Mouse (Mus musculus) intestine, embryonic 16.5 days (tissue): ENCODE results near the gene Ubr4. TPM values are rescaled to one million over a fixed set of nuclear protein-coding genes. Genes with fewer than 3 reads are reported as not detected.

Experiments used
- ATAC-seq: fragments of 200-750 bp; cut with Nextera tagmentation; 2 replicates; pipeline ENCODE4 v1.8.0; 2017; ENCODE audit warnings: moderate TSS enrichment, moderate library complexity
- H3K27ac ChIP-seq: fragments of 300-500 bp; sonication (generic); 2 replicates; pipeline ENCODE4 v1.5.1; 2014; ENCODE audit warnings: mild to moderate bottlenecking, low read length
- H3K27me3 ChIP-seq: fragments of 300-500 bp; sonication (generic); replicated peaks from 2 replicates; pipeline ENCODE4 v1.6.1; 2014; ENCODE audit warnings: low read length, control low read depth, mixed read lengths; ENCODE audit not compliant: control insufficient read depth, insufficient read depth
- H3K36me3 ChIP-seq: fragments of 300-500 bp; sonication (generic); 2 replicates; pipeline ENCODE4 v1.6.1; 2014; ENCODE audit warnings: low read length, control low read depth; ENCODE audit not compliant: control insufficient read depth, insufficient read depth
- H3K4me1 ChIP-seq: fragments of 300-500 bp; sonication (generic); 2 replicates; pipeline ENCODE4 v1.6.1; 2014; ENCODE audit warnings: low read length, control low read depth, mixed read lengths; ENCODE audit not compliant: control insufficient read depth, insufficient read depth
- H3K4me2 ChIP-seq: fragments of 300-500 bp; sonication (generic); 2 replicates; pipeline ENCODE4 v1.6.1; 2014; ENCODE audit warnings: low read depth, low read length, control low read depth
- H3K4me3 ChIP-seq: fragments of 300-500 bp; sonication (generic); 2 replicates; pipeline ENCODE4 v1.5.1; 2014; ENCODE audit warnings: mild to moderate bottlenecking, low read length
- H3K9ac ChIP-seq: fragments of 300-500 bp; sonication (generic); 2 replicates; pipeline ENCODE4 v1.6.1; 2014; ENCODE audit warnings: low read depth, low read length
- H3K9me3 ChIP-seq: fragments of 300-500 bp; sonication (generic); 2 replicates; pipeline ENCODE4 v1.6.1; 2016; ENCODE audit warnings: low read length, control low read depth; ENCODE audit not compliant: control insufficient read depth
- WGBS: fragments of 180-500 bp; shearing (Covaris S2); extraction: QIAGEN DNeasy Blood & Tissue Kit; methylation state at CpG from one replicate; pipeline ENCODE4 v1.1.7; 2014; 5-methylcytosine and 5-hydroxymethylcytosine counted together
- polyA plus RNA-seq: library from polyadenylated mRNA; unstranded; fragments of >200 nt; fragmentation: Nextera tagmentation; extraction: Ambion mirVana; gene quantifications from 2 replicates; pipeline ENCODE4 v1.2.1, GENCODE M21; 2015

Ubr4 gene
- polyA plus RNA-seq, 1 experiment from 2014 or later: 44.8 TPM

DNA sequence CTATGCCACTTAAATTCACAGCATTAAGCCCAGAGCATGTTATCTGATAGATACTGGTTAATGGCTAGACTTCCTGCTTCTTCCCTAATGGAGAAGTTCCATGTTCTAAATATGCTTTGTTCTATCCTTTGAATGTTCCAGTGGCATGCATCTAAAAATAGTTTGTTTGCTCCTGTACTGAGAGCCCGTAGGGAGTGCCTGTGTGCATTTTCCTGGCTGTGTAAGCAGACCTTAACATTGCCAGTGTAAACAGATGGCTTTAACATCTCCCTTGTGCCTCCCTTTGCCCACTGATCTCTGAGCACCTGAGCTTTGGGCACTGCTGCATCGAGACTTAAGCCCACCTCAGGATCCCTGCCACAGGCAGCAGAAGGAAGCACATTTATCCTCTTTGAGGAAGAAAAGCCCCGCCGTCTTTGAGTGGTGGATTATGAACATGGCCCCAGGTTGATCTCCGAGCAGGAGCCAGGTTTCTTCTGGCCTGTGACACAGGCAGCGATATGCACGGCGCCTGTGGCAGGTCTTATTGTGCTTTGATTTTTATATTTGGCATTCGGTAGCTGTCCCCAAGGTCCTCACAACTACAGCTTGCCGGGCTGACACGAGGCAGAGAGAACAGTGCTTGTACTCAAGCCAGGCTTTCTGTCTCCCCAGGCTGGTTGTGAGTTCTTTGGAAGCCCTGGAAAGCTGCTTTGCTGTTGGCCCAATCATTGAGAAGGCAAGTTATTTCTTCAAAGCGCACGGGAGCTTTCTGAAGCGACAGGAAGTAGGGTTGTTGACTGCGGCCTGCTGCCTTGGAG, 80.8 kb downstream of the Ubr4 start:
- H3K4me1 ChIP-seq: no peaks in the 10 kb centered on the region
- no peak overlapping the region for H3K4me2 ChIP-seq
- H3K27ac ChIP-seq: no peak overlapping the region
- no peak overlapping the region for H3K4me3 ChIP-seq
- H3K36me3 ChIP-seq: peaks cover 33% of the 10 kb centered on the region
- no peaks in the 10 kb centered on the region for H3K9me3 ChIP-seq
- 85% methylated on average over 15 of the region's 15 CpGs for WGBS
- no peak overlapping the region for H3K9ac ChIP-seq
- H3K27me3 ChIP-seq: no peaks in the 10 kb centered on the region
- no peak for ATAC-seq

- H3K4me1 ChIP-seq: no peaks in the 10 kb centered on the region
- no peak for ATAC-seq
- no peak overlapping the region for H3K27ac ChIP-seq
- H3K4me2 ChIP-seq: no peak overlapping the region
- H3K4me3 ChIP-seq: no peak overlapping the region
- H3K36me3 ChIP-seq: peaks cover 19% of the 10 kb centered on the region
- H3K9me3 ChIP-seq: no peaks in the 10 kb centered on the region
- no peaks in the 10 kb centered on the region for H3K27me3 ChIP-seq
- H3K9ac ChIP-seq: no peak overlapping the region
- WGBS: 86% methylated on average over 5 of the region's 5 CpGs
These were observed 88.8 kb downstream of the Ubr4 start for GRCm38 (mm10) chr4:139441244-139441643.

- H3K9ac ChIP-seq: no peak overlapping the region
- H3K4me3 ChIP-seq: no peak overlapping the region
- 87% methylated on average over 4 of the region's 4 CpGs for WGBS
- no peaks in the 10 kb centered on the region for H3K4me1 ChIP-seq
- H3K9me3 ChIP-seq: no peaks in the 10 kb centered on the region
- H3K27ac ChIP-seq: no peak overlapping the region
- ATAC-seq: no peak
- no peaks in the 10 kb centered on the region for H3K27me3 ChIP-seq
- no peak overlapping the region for H3K4me2 ChIP-seq
- H3K36me3 ChIP-seq: peaks cover 19% of the 10 kb centered on the region
These were observed 89.4 kb downstream of the Ubr4 start for GRCm38 (mm10) chr4:139441806-139442205.

DNA sequence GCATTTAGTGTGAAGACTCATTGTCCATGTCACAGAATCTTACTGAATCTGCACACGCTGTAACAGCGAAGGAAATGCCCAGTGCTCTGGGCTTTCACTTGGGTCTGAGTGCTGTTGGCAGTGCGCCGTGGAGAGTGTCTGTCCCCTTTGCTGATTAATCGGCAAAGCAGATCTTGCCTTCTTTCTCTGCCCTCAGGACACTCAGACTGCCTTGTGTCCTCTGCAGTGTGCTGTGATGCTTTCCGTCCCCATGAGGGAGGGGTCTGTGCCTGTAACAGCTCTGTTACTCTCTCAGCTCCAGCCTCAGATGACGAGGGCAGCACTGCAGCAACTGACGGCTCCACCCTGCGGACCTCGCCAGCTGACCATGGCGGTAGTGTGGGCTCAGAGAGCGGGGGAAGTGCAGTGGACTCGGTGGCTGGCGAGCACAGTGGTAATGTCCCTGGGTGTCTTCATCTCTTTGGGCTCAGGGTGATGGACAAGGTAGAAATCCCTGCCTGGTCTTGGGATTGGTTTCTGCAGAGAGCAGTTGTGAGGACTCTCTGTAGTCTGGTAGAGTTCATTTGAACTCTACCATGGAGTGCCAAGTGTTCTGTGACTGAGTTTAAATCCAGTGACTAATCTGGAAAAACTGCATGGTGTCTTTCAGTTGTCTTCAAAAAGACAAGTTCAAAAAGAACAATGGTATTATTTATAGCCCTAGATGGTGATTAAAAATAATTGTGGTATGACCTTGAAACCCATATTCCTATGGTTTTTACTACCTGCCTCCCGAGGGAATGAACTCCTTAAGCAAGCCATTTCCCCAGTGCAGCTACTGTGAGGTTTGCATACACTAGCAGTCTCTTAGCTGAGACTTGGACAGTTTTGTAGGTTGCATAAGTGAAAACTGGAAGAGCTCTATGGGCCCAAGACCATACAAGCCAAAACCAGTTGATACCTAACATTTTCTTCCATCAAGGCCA, 90.3 kb downstream of the Ubr4 start:
- no peaks in the 10 kb centered on the region for H3K27me3 ChIP-seq
- WGBS: 85% methylated on average over 15 of the region's 15 CpGs
- no peaks in the 10 kb centered on the region for H3K4me1 ChIP-seq
- no peak overlapping the region for H3K4me3 ChIP-seq
- no peak overlapping the region for H3K27ac ChIP-seq
- no peak for ATAC-seq
- H3K36me3 ChIP-seq: peaks cover 17% of the 10 kb centered on the region
- H3K9ac ChIP-seq: no peak overlapping the region
- H3K9me3 ChIP-seq: no peaks in the 10 kb centered on the region
- no peak overlapping the region for H3K4me2 ChIP-seq

- no peak for ATAC-seq
- Histone ChIP-seq H3K27me3 (no peaks in the 10 kb centered on the region), H3K4me3 (no peak overlapping the region), H3K27ac (no peak overlapping the region), H3K36me3 (peaks cover 28% of the 10 kb centered on the region), H3K9ac (no peak overlapping the region), H3K9me3 (no peaks in the 10 kb centered on the region), H3K4me1 (no peaks in the 10 kb centered on the region), H3K4me2 (no peak overlapping the region)
- 91% methylated on average over 10 of the region's 10 CpGs for WGBS
These were observed 91.9 kb downstream of the Ubr4 start for GRCm38 (mm10) chr4:139444315-139444714.

GRCm38 (mm10) chr4:139446176-139446575, 93.8 kb downstream of the Ubr4 start:
- peaks cover 33% of the 10 kb centered on the region for H3K36me3 ChIP-seq
- no peaks in the 10 kb centered on the region for H3K4me1 ChIP-seq
- no peak for ATAC-seq
- H3K9me3 ChIP-seq: no peaks in the 10 kb centered on the region
- H3K4me2 ChIP-seq: no peak overlapping the region
- H3K27me3 ChIP-seq: no peaks in the 10 kb centered on the region
- H3K27ac ChIP-seq: no peak overlapping the region
- H3K9ac ChIP-seq: no peak overlapping the region
- no peak overlapping the region for H3K4me3 ChIP-seq
- 86% methylated on average over 2 of the region's 2 CpGs for WGBS

DNA sequence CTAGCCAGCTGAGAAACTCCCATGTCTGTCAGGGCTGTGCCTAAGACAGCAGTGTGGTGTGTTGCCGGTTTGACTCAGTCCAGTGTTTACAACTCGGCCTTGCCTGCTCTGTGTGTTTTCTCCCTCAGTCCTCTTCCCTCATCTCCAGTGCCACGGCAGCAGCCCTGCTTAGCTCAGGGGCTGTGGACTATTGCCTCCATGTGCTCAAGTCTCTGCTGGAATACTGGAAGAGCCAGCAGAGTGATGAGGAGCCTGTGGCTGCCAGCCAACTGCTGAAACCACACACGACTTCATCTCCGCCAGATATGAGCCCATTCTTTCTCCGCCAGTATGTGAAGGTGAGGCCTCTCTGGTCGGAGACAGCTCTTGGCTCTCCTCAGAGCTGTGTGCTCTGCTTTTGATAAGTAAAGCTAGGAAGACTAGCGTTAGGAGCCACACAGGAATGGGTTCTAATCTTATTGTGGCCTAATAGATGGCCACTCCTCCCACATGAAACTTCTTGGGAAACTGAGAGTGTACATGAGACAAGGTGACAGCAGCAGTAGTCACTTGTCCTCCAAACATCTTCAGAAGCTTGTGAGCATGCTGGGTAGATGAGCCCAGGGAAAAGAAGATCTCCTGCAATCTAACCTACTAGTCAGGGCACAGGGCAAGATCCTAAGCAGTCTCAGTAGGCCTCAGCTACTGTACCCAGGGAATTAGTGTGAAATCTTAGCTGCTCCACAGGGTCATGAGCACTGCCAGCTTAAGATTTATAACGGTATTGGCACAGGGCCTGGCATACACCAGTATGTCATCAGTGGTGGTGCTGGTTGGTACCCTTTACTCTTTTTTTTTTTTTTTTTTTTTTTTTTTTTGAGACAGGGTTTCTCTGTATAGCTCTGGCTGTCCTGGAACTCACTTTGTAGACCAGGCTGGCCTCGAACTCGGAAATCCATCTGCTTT, 94.6 kb downstream of the Ubr4 start:
- Histone ChIP-seq H3K4me2 (no peak overlapping the region), H3K27ac (no peak overlapping the region), H3K9me3 (no peaks in the 10 kb centered on the region), H3K4me3 (no peak overlapping the region), H3K4me1 (no peaks in the 10 kb centered on the region), H3K36me3 (peaks cover 36% of the 10 kb centered on the region), H3K27me3 (no peaks in the 10 kb centered on the region), H3K9ac (no peak overlapping the region)
- 91% methylated on average over 11 of the region's 11 CpGs for WGBS
- ATAC-seq: no peak

GRCm38 (mm10) chr4:139452944-139453700, 100.7 kb downstream of the Ubr4 start:
- ATAC-seq: no peak
- no peak overlapping the region for H3K4me3 ChIP-seq
- H3K36me3 ChIP-seq: peaks cover 51% of the 10 kb centered on the region
- no peak overlapping the region for H3K4me2 ChIP-seq
- WGBS: 94% methylated on average over 8 of the region's 8 CpGs
- no peak overlapping the region for H3K9ac ChIP-seq
- H3K27me3 ChIP-seq: no peaks in the 10 kb centered on the region
- H3K4me1 ChIP-seq: no peaks in the 10 kb centered on the region
- no peaks in the 10 kb centered on the region for H3K9me3 ChIP-seq
- no peak overlapping the region for H3K27ac ChIP-seq
